Mouse (Mus musculus) lung, adult 2 months (tissue): ENCODE results near the gene Nrsn2. TPM values are rescaled to one million over a fixed set of nuclear protein-coding genes. Genes with fewer than 3 reads are reported as not detected.

Experiments
- DNase-seq: peaks from one replicate; pipeline ENCODE4 v3.0.0; 2022
- H3K4me1 ChIP-seq: fragments of 200-500 bp; 2 replicates; pipeline ENCODE4 v1.6.1; 2011; ENCODE audit warnings: low read length; ENCODE audit not compliant: control insufficient read depth, insufficient read depth
- H3K4me3 ChIP-seq: fragments of 200-500 bp; replicated peaks from 2 replicates; pipeline ENCODE3; 2011; ENCODE audit warnings: low read depth, mild to moderate bottlenecking, control low read depth, low read length; ENCODE audit errors: extremely low read depth
- CTCF ChIP-seq: fragments of 200-500 bp; IDR thresholded peaks from 2 replicates; pipeline ENCODE4 v1.5.1; 2011; ENCODE audit warnings: mild to moderate bottlenecking, low read length, control low read depth; ENCODE audit not compliant: insufficient read depth
- POLR2A ChIP-seq: fragments of 200-500 bp; IDR thresholded peaks from 2 replicates; pipeline ENCODE4 v1.6.1; 2011; ENCODE audit warnings: low read depth, mild to moderate bottlenecking, control low read depth, low read length, borderline replicate concordance; ENCODE audit errors: extremely low read depth
- WGBS: fragments of 180-500 bp; shearing (Covaris S2); methylation state at CpG from one replicate; pipeline ENCODE4 v1.1.7; 2018; 5-methylcytosine and 5-hydroxymethylcytosine counted together
- polyA plus RNA-seq: library from polyadenylated mRNA; depleted of rRNA; stranded (reverse); fragments of >200 nt; gene quantifications from 2 replicates; pipeline ENCODE4 v1.2.3, GENCODE M21; 2012; rRNA removed

Gene Nrsn2
- polyA plus RNA-seq, 1 experiment: not detected

- TF ChIP-seq CTCF (no peak), POLR2A (peak; percentile 77; the same call in 1 of the 2 replicates)
- H3K4me1 ChIP-seq: peaks cover 4% of the 10 kb centered on the region; the same call in 1 of the 2 replicates
- under 1% methylated on average over 54 of the region's 54 CpGs for WGBS
- peak; percentile 92 for DNase-seq
- peak within 1 kb of the TSS; percentile 80 for H3K4me3 ChIP-seq
Observed at GRCm38 (mm10) chr2:152332101-152332825, 44.2 kb downstream of the Nrsn2 start, which contains the start of gene Rbck1. Gene Rbck1, minus strand, starts transcription at chr2:152332653.

- 0 out of 2 replicates have a peak, but pooled peaks cover 2% of the 10 kb centered on the region for H3K4me1 ChIP-seq
- TF ChIP-seq POLR2A (no peak), CTCF (no peak)
- no peak overlapping the region for H3K4me3 ChIP-seq
- no peak for DNase-seq
- 47% methylated on average over 7 of the region's 7 CpGs for WGBS
Observed at GRCm38 (mm10) chr2:152330858-152331423, 45.5 kb downstream of the Nrsn2 start.

GRCm38 (mm10) chr2:152327980-152328379 is 48.5 kb downstream of the Nrsn2 start:
- Histone ChIP-seq H3K4me3 (no peak overlapping the region), H3K4me1 (0 out of 2 replicates have a peak, but pooled peaks cover 2% of the 10 kb centered on the region)
- TF ChIP-seq POLR2A (no peak), CTCF (no peak)
- no peak for DNase-seq
- 50% methylated on average over 5 of the region's 5 CpGs for WGBS

- TF ChIP-seq POLR2A (no peak), CTCF (no peak)
- Histone ChIP-seq H3K4me3 (no peak overlapping the region), H3K4me1 (0 out of 2 replicates have a peak, but pooled peaks cover 2% of the 10 kb centered on the region)
- WGBS: 81% methylated on average over 8 of the region's 8 CpGs
- no peak for DNase-seq
Observed at GRCm38 (mm10) chr2:152326654-152327053, 49.8 kb downstream of the Nrsn2 start.

- H3K4me3 ChIP-seq: no peak overlapping the region
- no peak for DNase-seq
- H3K4me1 ChIP-seq: no peaks in the 10 kb centered on the region
- no peak for TF ChIP-seq POLR2A
- no peak for TF ChIP-seq CTCF
- WGBS: 93% methylated on average over 13 of the region's 13 CpGs
Observed at GRCm38 (mm10) chr2:152326157-152326556, 50.3 kb downstream of the Nrsn2 start.

- Histone ChIP-seq H3K4me1 (no peaks in the 10 kb centered on the region), H3K4me3 (no peak overlapping the region)
- no peak for TF ChIP-seq POLR2A
- TF ChIP-seq CTCF: no peak
- WGBS: 79% methylated on average over 3 of the region's 3 CpGs
- DNase-seq: no peak
Observed at GRCm38 (mm10) chr2:152324842-152325241, 51.6 kb downstream of the Nrsn2 start.

GRCm38 (mm10) chr2:152323971-152324370 is 52.5 kb downstream of the Nrsn2 start:
- no peak for DNase-seq
- TF ChIP-seq CTCF (no peak), POLR2A (no peak)
- Histone ChIP-seq H3K4me1 (no peaks in the 10 kb centered on the region), H3K4me3 (no peak overlapping the region)
- 95% methylated on average over 14 of the region's 14 CpGs for WGBS

GRCm38 (mm10) chr2:152322198-152322597 is 54.2 kb downstream of the Nrsn2 start:
- TF ChIP-seq CTCF: no peak
- TF ChIP-seq POLR2A: no peak
- 95% methylated on average over 6 of the region's 6 CpGs for WGBS

GRCm38 (mm10) chr2:152321558-152321957 is 54.9 kb downstream of the Nrsn2 start:
- 88% methylated on average over 5 of the region's 5 CpGs for WGBS

More at GRCm38 (mm10) chr2:152322198-152322597, 54.2 kb downstream of the Nrsn2 start:
- no peak overlapping the region for H3K4me3 ChIP-seq
- no peaks in the 10 kb centered on the region for H3K4me1 ChIP-seq
- no peak for DNase-seq

More at GRCm38 (mm10) chr2:152321558-152321957, 54.9 kb downstream of the Nrsn2 start:
- DNase-seq: no peak
- no peak overlapping the region for H3K4me3 ChIP-seq
- H3K4me1 ChIP-seq: no peaks in the 10 kb centered on the region
- no peak for TF ChIP-seq CTCF
- TF ChIP-seq POLR2A: no peak

Other genes starting within 250 kb of the Nrsn2 start
- 2.4 and 5.5 TPM in 2 replicates for gene Tcf15, start 233.1 kb downstream of the Nrsn2 start, polyA plus RNA-seq
- gene Csnk2a1, start 149.8 kb downstream of the Nrsn2 start, polyA plus RNA-seq: 16.5 and 27.3 TPM in 2 replicates
- 54.3 and 73.4 TPM in 2 replicates for gene Tbc1d20, start 82.8 kb downstream of the Nrsn2 start, polyA plus RNA-seq
- 268 and 356 TPM in 2 replicates for gene Rbck1, start 44.0 kb downstream of the Nrsn2 start, polyA plus RNA-seq
- gene Trib3, start 32.6 kb downstream of the Nrsn2 start, polyA plus RNA-seq: 6.1 and 6.9 TPM in 2 replicates
- gene Sox12, start 21.4 kb upstream of the Nrsn2 start, polyA plus RNA-seq: 5.6 and 5.8 TPM in 2 replicates
- 5.1 and 5.8 TPM in 2 replicates for gene Zcchc3, start 38.4 kb upstream of the Nrsn2 start, polyA plus RNA-seq
- gene 6820408C15Rik, start 38.9 kb upstream of the Nrsn2 start, polyA plus RNA-seq: 8.1 and 8.5 TPM in 2 replicates
- gene Defb23, start 88.0 kb upstream of the Nrsn2 start, polyA plus RNA-seq: not detected in 2 replicates
- gene Defb20, start 100.4 kb upstream of the Nrsn2 start, polyA plus RNA-seq: not detected in 2 replicates
- gene Defb22, start 113.5 kb upstream of the Nrsn2 start, polyA plus RNA-seq: not detected in 2 replicates
- gene Defb26, start 135.1 kb upstream of the Nrsn2 start, polyA plus RNA-seq: not detected in 2 replicates
- gene Defb28, start 141.6 kb upstream of the Nrsn2 start, polyA plus RNA-seq: not detected in 2 replicates
- gene Defb29, start 163.5 kb upstream of the Nrsn2 start, polyA plus RNA-seq: not detected in 2 replicates
- gene Gm17416, start 192.7 kb upstream of the Nrsn2 start, polyA plus RNA-seq: not detected in 2 replicates
- gene Defb21, start 196.1 kb upstream of the Nrsn2 start, polyA plus RNA-seq: not detected in 2 replicates
- not detected in 2 replicates for gene Defb19, start 203.7 kb upstream of the Nrsn2 start, polyA plus RNA-seq
- not detected in 2 replicates for gene Defb45, start 222.8 kb upstream of the Nrsn2 start, polyA plus RNA-seq
- gene Defb36, start 227.7 kb upstream of the Nrsn2 start, polyA plus RNA-seq: not detected in 2 replicates
- gene Defb25, start 246.4 kb upstream of the Nrsn2 start, polyA plus RNA-seq: 1.1 TPM in 1 of 2 replicates, not detected in the other